8 mouse cellular contexts compared by ENCODE assay signal in the genomic region with DNA sequence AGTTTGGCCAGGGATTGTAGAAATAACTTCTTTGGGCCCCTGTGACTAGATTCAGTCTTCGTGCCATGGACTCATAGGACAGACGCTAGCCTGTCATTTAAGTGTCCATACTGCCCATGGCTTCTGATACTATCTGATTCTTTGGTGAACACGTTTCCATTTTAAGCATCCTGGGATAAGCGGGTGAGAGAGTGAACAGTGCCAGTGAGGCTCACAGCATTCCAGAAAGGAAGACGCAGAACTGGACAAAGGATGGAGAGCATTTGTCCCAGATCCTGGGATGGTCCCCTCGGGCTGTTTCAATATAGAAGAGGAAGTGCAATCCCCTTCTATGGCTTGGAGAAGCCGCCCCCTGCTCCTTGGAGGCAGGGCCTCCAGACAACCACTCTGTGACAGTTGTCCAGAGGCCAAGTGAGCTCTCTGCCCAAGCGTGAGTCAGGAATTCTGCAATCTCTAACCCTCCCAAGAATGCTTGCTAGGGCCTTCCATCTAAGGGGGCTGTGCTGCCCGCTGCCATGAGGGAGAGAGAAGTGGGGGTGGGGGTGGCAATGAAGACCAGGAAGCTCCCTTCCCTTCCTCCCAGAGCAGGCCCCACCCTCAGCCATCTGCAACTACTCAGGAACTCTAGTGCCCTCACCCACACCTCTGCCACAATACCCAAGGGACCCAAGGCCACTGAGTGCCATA. TPM values are rescaled to one million over a fixed set of nuclear protein-coding genes. Genes with fewer than 3 reads are reported as not detected.
A peak's percentile ranks its signal among the peaks of the same experiment; 100 is the strongest.
DNase-seq lines count a peak whose midpoint lies in the region; ATAC-seq lines count a peak whose summit lies in the region.

No protein-coding gene starts in this region.

- H3K9ac ChIP-seq in heart, embryonic 11.5 days (ENCODE audit: low read depth, low read length): peak overlapping the region; percentile 64
- H3K9ac ChIP-seq in midbrain, embryonic 13.5 days (replicated peaks): peak overlapping the region; percentile 29; the same call in 1 of the 2 replicates

- ATAC-seq in heart, embryonic 11.5 days (replicated peaks; ENCODE audit: insufficient number of reproducible peaks, low FRiP score, low TSS enrichment): 0 out of 2 replicates have a peak, but pooled peaks have one; percentile 1
- no peak for ATAC-seq in midbrain, embryonic 13.5 days
- no peak for ATAC-seq in cerebellum, adult (ENCODE audit: insufficient number of reproducible peaks, low FRiP score, low TSS enrichment)

- H3K27ac ChIP-seq in heart, embryonic 11.5 days (ENCODE audit: low read depth, low read length): peak overlapping the region; percentile 100
- peak overlapping the region; percentile 97 for H3K27ac ChIP-seq in limb, embryonic 10.5 days
- H3K27ac ChIP-seq in midbrain, embryonic 13.5 days: peak overlapping the region; percentile 81

- no peaks in the 10 kb centered on the region for H3K36me3 ChIP-seq in heart, embryonic 11.5 days (ENCODE audit: control insufficient read depth, insufficient read depth, low read length)
- peaks cover 2% of the 10 kb centered on the region; the same call in 1 of the 2 replicates for H3K36me3 ChIP-seq in limb, embryonic 10.5 days
- no peaks in the 10 kb centered on the region for H3K36me3 ChIP-seq in midbrain, embryonic 13.5 days

- peak overlapping the region; percentile 18 for H3K4me3 ChIP-seq in heart, embryonic 11.5 days (ENCODE audit: low read depth, low read length)
- peak overlapping the region; percentile 39 for H3K4me3 ChIP-seq in limb, embryonic 10.5 days
- H3K4me3 ChIP-seq in midbrain, embryonic 13.5 days (replicated peaks): no peak overlapping the region

- peaks cover 64% of the 10 kb centered on the region for H3K4me1 ChIP-seq in heart, embryonic 11.5 days (ENCODE audit: control insufficient read depth, insufficient read depth, low read length)
- peaks cover 82% of the 10 kb centered on the region for H3K4me1 ChIP-seq in limb, embryonic 10.5 days
- peaks cover 76% of the 10 kb centered on the region for H3K4me1 ChIP-seq in midbrain, embryonic 13.5 days (replicated peaks)

- H3K9me3 ChIP-seq in heart, embryonic 11.5 days (replicated peaks; ENCODE audit: control insufficient read depth, low read length): no peaks in the 10 kb centered on the region
- no peaks in the 10 kb centered on the region for H3K9me3 ChIP-seq in limb, embryonic 10.5 days (replicated peaks)
- no peaks in the 10 kb centered on the region for H3K9me3 ChIP-seq in midbrain, embryonic 13.5 days

- no peaks in the 10 kb centered on the region for H3K27me3 ChIP-seq in heart, embryonic 11.5 days (ENCODE audit: control insufficient read depth, insufficient read depth, low read length)
- no peaks in the 10 kb centered on the region for H3K27me3 ChIP-seq in limb, embryonic 10.5 days (ENCODE audit: low read depth, poor library complexity, severe bottlenecking)
- H3K27me3 ChIP-seq in midbrain, embryonic 13.5 days: no peaks in the 10 kb centered on the region

- DNase-seq in adrenal gland, adult 18-20 months (ENCODE audit: low spot score in 2 of 2): peak; percentile 26 to 33
- DNase-seq in embryo, embryonic 9.5 days (ENCODE audit: extremely low spot score): peak; percentile 39
- no peak for DNase-seq in limb, embryonic 10.5 days (ENCODE audit: low spot score)
- no peak for DNase-seq in frontal cortex, postnatal 10 days (ENCODE audit: low spot score in 2 of 2)
- no peak for DNase-seq in right cerebral cortex, postnatal 36 days (ENCODE audit: low spot score in 2 of 2)

- H3K4me2 ChIP-seq in heart, embryonic 11.5 days: peak overlapping the region; percentile 64
- peak overlapping the region; percentile 36 for H3K4me2 ChIP-seq in midbrain, embryonic 13.5 days (replicated peaks)

- WGBS in heart, embryonic 11.5 days (ENCODE audit: insufficient replicate concordance): 13% methylated on average over 9 of the region's 9 CpGs
- 34% methylated on average over 9 of the region's 9 CpGs for WGBS in limb, embryonic 10.5 days
- WGBS in midbrain, embryonic 13.5 days: 37% methylated on average over 9 of the region's 9 CpGs

RNA-seq across cellular contexts. Expression of a gene that starts 3.3 kb away (rescaled TPM):
- total RNA-seq in adrenal gland, adult 18-20 months (2021): 100 to 1,000 TPM; 244 to 442 TPM
- polyA plus RNA-seq in heart, embryonic 11.5 days (2014; fragmentation: Nextera tagmentation; extraction: Ambion mirVana): 442 and 580 TPM in 2 replicates
- 1,171 and 1,177 TPM in 2 replicates for polyA plus RNA-seq in limb, embryonic 10.5 days (2016; fragmentation: Nextera tagmentation; extraction: Ambion mirVana)
- polyA plus RNA-seq in midbrain, embryonic 13.5 days (2015; fragmentation: Nextera tagmentation; extraction: Ambion mirVana): 244 and 284 TPM in 2 replicates

RNA-seq across cellular contexts. Expression of a gene that starts 24.8 kb away (rescaled TPM):
- total RNA-seq in adrenal gland, adult 18-20 months (2021): 1 to 10 TPM; 5.4 to 7.5 TPM
- 20.0 and 20.8 TPM in 2 replicates for polyA plus RNA-seq in heart, embryonic 11.5 days (2014; fragmentation: Nextera tagmentation; extraction: Ambion mirVana)
- polyA plus RNA-seq in limb, embryonic 10.5 days (2016; fragmentation: Nextera tagmentation; extraction: Ambion mirVana): 9.9 and 12.3 TPM in 2 replicates
- polyA plus RNA-seq in midbrain, embryonic 13.5 days (2015; fragmentation: Nextera tagmentation; extraction: Ambion mirVana): 42.5 and 46.4 TPM in 2 replicates

Comparison
In these comparisons a context has a peak if more than half of its experiments do, and no peak if none do; other contexts are left out.
1. DNase-seq: peak in adrenal gland, adult 18-20 months (2 of 2) and embryo, embryonic 9.5 days (single experiment); none in limb, embryonic 10.5 days (single experiment), frontal cortex, postnatal 10 days (0 of 2) and right cerebral cortex, postnatal 36 days (0 of 2).
2. Peak in every context shown above with its lines, with median percentiles within 50 percentile points of each other: H3K27ac ChIP-seq.